Mouse (Mus musculus): ENCODE measurements around the gene Sipa1l1.

Gene Sipa1l1

GRCm38 (mm10) chr12:82382932-82383331 is 213.8 kb downstream of the Sipa1l1 start:
- no peak for DNase-seq (ENCODE audit: low spot score in 2 of 2)

GRCm38 (mm10) chr12:82384719-82385118 is 215.6 kb downstream of the Sipa1l1 start:
- no peak for DNase-seq (ENCODE audit: low spot score in 2 of 2)

- no peak for DNase-seq (ENCODE audit: low spot score in 2 of 2)
Measured at GRCm38 (mm10) chr12:82387042-82387441, 217.9 kb downstream of the Sipa1l1 start.

- DNase-seq (ENCODE audit: low spot score in 2 of 2), result no peak
Measured at GRCm38 (mm10) chr12:82387647-82388046, 218.5 kb downstream of the Sipa1l1 start.

- no peak for DNase-seq (ENCODE audit: low spot score in 2 of 2)
Measured at GRCm38 (mm10) chr12:82388144-82388543, 219.0 kb downstream of the Sipa1l1 start.

- no peak for DNase-seq (ENCODE audit: low spot score in 2 of 2)
Measured at GRCm38 (mm10) chr12:82394118-82394861, 225.2 kb downstream of the Sipa1l1 start.

GRCm38 (mm10) chr12:82395194-82395593 is 226.1 kb downstream of the Sipa1l1 start:
- no peak for DNase-seq (ENCODE audit: low spot score in 2 of 2)

GRCm38 (mm10) chr12:82397193-82397592 is 228.1 kb downstream of the Sipa1l1 start:
- DNase-seq (ENCODE audit: low spot score in 2 of 2), result no peak

GRCm38 (mm10) chr12:82397751-82398150 is 228.6 kb downstream of the Sipa1l1 start:
- DNase-seq (ENCODE audit: low spot score in 2 of 2), result no peak

GRCm38 (mm10) chr12:82398926-82399325 is 229.8 kb downstream of the Sipa1l1 start:
- DNase-seq (ENCODE audit: low spot score in 2 of 2), result no peak

- DNase-seq (ENCODE audit: low spot score in 2 of 2), result no peak
Measured at GRCm38 (mm10) chr12:82399971-82400720, 231.0 kb downstream of the Sipa1l1 start.

GRCm38 (mm10) chr12:82400783-82401182 is 231.7 kb downstream of the Sipa1l1 start:
- no peak for DNase-seq (ENCODE audit: low spot score in 2 of 2)

GRCm38 (mm10) chr12:82401440-82401839 is 232.3 kb downstream of the Sipa1l1 start:
- DNase-seq (ENCODE audit: low spot score in 2 of 2), result no peak

- no peak for DNase-seq (ENCODE audit: low spot score in 2 of 2)
Measured at GRCm38 (mm10) chr12:82402635-82403034, 233.5 kb downstream of the Sipa1l1 start.

GRCm38 (mm10) chr12:82407531-82408255 is 238.6 kb downstream of the Sipa1l1 start:
- no peak for DNase-seq (ENCODE audit: low spot score in 2 of 2)

- DNase-seq (ENCODE audit: low spot score in 2 of 2), result peak in 1 of 2 experiments; percentile 35
Measured at GRCm38 (mm10) chr12:82408486-82408885, 239.4 kb downstream of the Sipa1l1 start.

- DNase-seq (ENCODE audit: low spot score in 2 of 2), result no peak
Measured at GRCm38 (mm10) chr12:82409686-82410472, 240.8 kb downstream of the Sipa1l1 start.

- peak in 1 of 2 experiments; percentile 36 for DNase-seq (ENCODE audit: low spot score in 2 of 2)
Measured at GRCm38 (mm10) chr12:82412291-82413032, 243.3 kb downstream of the Sipa1l1 start.

GRCm38 (mm10) chr12:82415690-82416364 is 246.7 kb downstream of the Sipa1l1 start:
- DNase-seq (ENCODE audit: low spot score in 2 of 2), result no peak

- no peak for DNase-seq (ENCODE audit: low spot score in 2 of 2)
Measured at GRCm38 (mm10) chr12:82419027-82419426, 249.9 kb downstream of the Sipa1l1 start.
